Mouse (Mus musculus) midbrain, embryonic 16.5 days (tissue): Measurements from ENCODE around the gene Cdk20. TPM values are rescaled to one million over a fixed set of nuclear protein-coding genes. Genes with fewer than 3 reads are reported as not detected.
A peak's percentile ranks its signal among the peaks of the same experiment; 100 is the strongest.

Source experiments
- ATAC-seq: fragments of 200-750 bp; cut with Nextera tagmentation; 2 replicates; pipeline ENCODE4 v1.8.0; 2017; ENCODE audit warnings: moderate TSS enrichment
- H3K27ac ChIP-seq: fragments of 300-500 bp; sonication (generic); 2 replicates; pipeline ENCODE4 v1.5.1; 2014; ENCODE audit warnings: mild to moderate bottlenecking, low read length, mixed read lengths
- H3K27me3 ChIP-seq: fragments of 300-500 bp; sonication (generic); 2 replicates; pipeline ENCODE4 v1.6.1; 2014; ENCODE audit warnings: low read depth, low read length, mixed read lengths; ENCODE audit not compliant: control insufficient read depth, insufficient read depth
- H3K36me3 ChIP-seq: fragments of 300-500 bp; sonication (generic); 2 replicates; pipeline ENCODE4 v1.6.1; 2014; ENCODE audit warnings: mild to moderate bottlenecking, low read length, moderate library complexity, mixed read lengths; ENCODE audit not compliant: control insufficient read depth, insufficient read depth
- H3K4me1 ChIP-seq: fragments of 300-500 bp; sonication (generic); 2 replicates; pipeline ENCODE4 v1.6.1; 2014; ENCODE audit warnings: mild to moderate bottlenecking, low read length, mixed read lengths; ENCODE audit not compliant: control insufficient read depth, insufficient read depth
- H3K4me2 ChIP-seq: fragments of 300-500 bp; sonication (generic); 2 replicates; pipeline ENCODE4 v1.6.1; 2014; ENCODE audit warnings: mild to moderate bottlenecking, low read length, mixed read lengths
- H3K4me3 ChIP-seq: fragments of 300-500 bp; sonication (generic); 2 replicates; pipeline ENCODE4 v1.5.1; 2014; ENCODE audit warnings: low read depth, mild to moderate bottlenecking, low read length, moderate library complexity, mixed read lengths
- H3K9ac ChIP-seq: fragments of 300-500 bp; sonication (generic); 2 replicates; pipeline ENCODE4 v1.6.1; 2014; ENCODE audit warnings: low read depth, low read length, mixed read lengths
- H3K9me3 ChIP-seq: fragments of 300-500 bp; sonication (generic); replicated peaks from 2 replicates; pipeline ENCODE4 v1.6.1; 2014; ENCODE audit warnings: mild to moderate bottlenecking, low read length, mixed read lengths; ENCODE audit not compliant: control insufficient read depth, poor library complexity, severe bottlenecking
- WGBS: fragments of 180-500 bp; shearing (Covaris S2); extraction: QIAGEN DNeasy Blood & Tissue Kit; methylation state at CpG from one replicate; pipeline ENCODE4 v1.1.7; 2014; 5-methylcytosine and 5-hydroxymethylcytosine counted together
- polyA plus RNA-seq: library from polyadenylated mRNA; unstranded; fragments of >200 nt; fragmentation: Nextera tagmentation; extraction: Ambion mirVana; gene quantifications from 2 replicates; pipeline ENCODE4 v1.2.1, GENCODE M21; 2015

Gene Cdk20
- 29.3 and 31.4 TPM in 2 replicates for polyA plus RNA-seq

- ATAC-seq, result peak; percentile 99
- under 1% methylated on average over 57 of the region's 57 CpGs for WGBS
- H3K36me3 ChIP-seq, result no peaks in the 10 kb centered on the region
- H3K9me3 ChIP-seq, result no peaks in the 10 kb centered on the region
- peak within 1 kb of the TSS; percentile 80 for H3K9ac ChIP-seq
- peak within 1 kb of the TSS; percentile 79 for H3K4me2 ChIP-seq
- H3K27ac ChIP-seq, result peak within 1 kb of the TSS; percentile 94
- peak within 1 kb of the TSS; percentile 75 for H3K4me3 ChIP-seq
- peaks cover 9% of the 10 kb centered on the region; the same call in 1 of the 2 replicates for H3K4me1 ChIP-seq
- no peaks in the 10 kb centered on the region for H3K27me3 ChIP-seq
These were observed at the start of gene Cdk20 for GRCm38 (mm10) chr13:64432017-64432995. Cdk20 (plus strand) TSS chr13:64432314.

- Histone ChIP-seq H3K4me1 (no peaks in the 10 kb centered on the region), H3K9ac (no peak overlapping the region), H3K27me3 (no peaks in the 10 kb centered on the region), H3K9me3 (no peaks in the 10 kb centered on the region), H3K27ac (no peak overlapping the region), H3K4me2 (no peak overlapping the region), H3K36me3 (no peaks in the 10 kb centered on the region), H3K4me3 (no peak overlapping the region)
- no peak for ATAC-seq
- WGBS, result 92% methylated on average over 3 of the region's 3 CpGs
These were observed 47.2 kb upstream of the Cdk20 start for GRCm38 (mm10) chr13:64384937-64385336.

- Histone ChIP-seq H3K9me3 (no peaks in the 10 kb centered on the region), H3K36me3 (no peaks in the 10 kb centered on the region), H3K27me3 (no peaks in the 10 kb centered on the region), H3K4me3 (no peak overlapping the region), H3K4me1 (no peaks in the 10 kb centered on the region), H3K4me2 (no peak overlapping the region), H3K27ac (no peak overlapping the region), H3K9ac (no peak overlapping the region)
- WGBS, result 51% methylated on average over 2 of the region's 2 CpGs
- ATAC-seq, result no peak
These were observed 46.1 kb upstream of the Cdk20 start for GRCm38 (mm10) chr13:64386048-64386447.

GRCm38 (mm10) chr13:64388415-64388814 is 43.7 kb upstream of the Cdk20 start:
- H3K27ac ChIP-seq, result no peak overlapping the region
- no peaks in the 10 kb centered on the region for H3K36me3 ChIP-seq
- no peak for ATAC-seq
- 81% methylated on average over 4 of the region's 4 CpGs for WGBS
- H3K9ac ChIP-seq, result no peak overlapping the region
- no peaks in the 10 kb centered on the region for H3K4me1 ChIP-seq
- no peak overlapping the region for H3K4me2 ChIP-seq
- H3K9me3 ChIP-seq, result no peaks in the 10 kb centered on the region
- H3K27me3 ChIP-seq, result no peaks in the 10 kb centered on the region
- H3K4me3 ChIP-seq, result no peak overlapping the region

- Histone ChIP-seq H3K4me3 (no peak overlapping the region), H3K27ac (no peak overlapping the region), H3K9ac (no peak overlapping the region), H3K27me3 (no peaks in the 10 kb centered on the region), H3K4me1 (no peaks in the 10 kb centered on the region), H3K36me3 (no peaks in the 10 kb centered on the region), H3K9me3 (no peaks in the 10 kb centered on the region), H3K4me2 (no peak overlapping the region)
- WGBS, result 81% methylated on average over 8 of the region's 8 CpGs
- ATAC-seq, result no peak
These were observed 35.1 kb upstream of the Cdk20 start for GRCm38 (mm10) chr13:64396979-64397378.

- no peak overlapping the region for H3K4me2 ChIP-seq
- no peak overlapping the region for H3K4me3 ChIP-seq
- H3K36me3 ChIP-seq, result no peaks in the 10 kb centered on the region
- WGBS, result 97% methylated on average over 1 of the region's 1 CpGs
- no peak overlapping the region for H3K9ac ChIP-seq
- H3K27ac ChIP-seq, result no peak overlapping the region
- no peak for ATAC-seq
- H3K9me3 ChIP-seq, result no peaks in the 10 kb centered on the region
- no peaks in the 10 kb centered on the region for H3K4me1 ChIP-seq
- H3K27me3 ChIP-seq, result no peaks in the 10 kb centered on the region
These were observed 34.0 kb upstream of the Cdk20 start for GRCm38 (mm10) chr13:64398065-64398464.

- H3K9me3 ChIP-seq, result no peaks in the 10 kb centered on the region
- no peak overlapping the region for H3K4me2 ChIP-seq
- H3K27ac ChIP-seq, result no peak overlapping the region
- no peaks in the 10 kb centered on the region for H3K36me3 ChIP-seq
- H3K27me3 ChIP-seq, result no peaks in the 10 kb centered on the region
- H3K9ac ChIP-seq, result no peak overlapping the region
- H3K4me3 ChIP-seq, result no peak overlapping the region
- WGBS, result 86% methylated on average over 3 of the region's 3 CpGs
- H3K4me1 ChIP-seq, result no peaks in the 10 kb centered on the region
- no peak for ATAC-seq
These were observed 32.2 kb upstream of the Cdk20 start for GRCm38 (mm10) chr13:64399906-64400305.

GRCm38 (mm10) chr13:64400801-64401361 is 31.2 kb upstream of the Cdk20 start:
- Histone ChIP-seq H3K9me3 (no peaks in the 10 kb centered on the region), H3K4me1 (no peaks in the 10 kb centered on the region), H3K27me3 (no peaks in the 10 kb centered on the region), H3K4me3 (no peak overlapping the region), H3K4me2 (no peak overlapping the region), H3K27ac (no peak overlapping the region), H3K36me3 (no peaks in the 10 kb centered on the region), H3K9ac (no peak overlapping the region)
- no peak for ATAC-seq
- 68% methylated on average over 7 of the region's 7 CpGs for WGBS

GRCm38 (mm10) chr13:64402006-64402405 is 30.1 kb upstream of the Cdk20 start:
- Histone ChIP-seq H3K36me3 (no peaks in the 10 kb centered on the region), H3K4me1 (no peaks in the 10 kb centered on the region), H3K9ac (no peak overlapping the region), H3K9me3 (no peaks in the 10 kb centered on the region), H3K27ac (no peak overlapping the region), H3K4me3 (no peak overlapping the region), H3K4me2 (no peak overlapping the region), H3K27me3 (no peaks in the 10 kb centered on the region)
- no peak for ATAC-seq
- WGBS, result 70% methylated on average over 3 of the region's 3 CpGs
